Mouse (Mus musculus) ES-Bruce4 (cell line): Measurements from ENCODE around the gene Nf1. TPM values are rescaled to one million over a fixed set of nuclear protein-coding genes. Genes with fewer than 3 reads are reported as not detected.

Experiments used
- H3K27ac ChIP-seq: 2 replicates; pipeline ENCODE4 v1.5.1; 2012; ENCODE audit warnings: low read length, inconsistent platforms; ENCODE audit not compliant: insufficient read depth
- H3K27me3 ChIP-seq: 2 replicates; pipeline ENCODE4 v1.6.1; 2012; ENCODE audit warnings: mild to moderate bottlenecking, low read length, inconsistent platforms; ENCODE audit not compliant: control insufficient read depth, poor library complexity, insufficient read depth, severe bottlenecking
- H3K36me3 ChIP-seq: 2 replicates; pipeline ENCODE4 v1.6.1; 2012; ENCODE audit warnings: inconsistent platforms, mild to moderate bottlenecking, low read length, moderate library complexity; ENCODE audit not compliant: control insufficient read depth, poor library complexity, insufficient read depth, severe bottlenecking
- H3K4me1 ChIP-seq: one replicate; pipeline ENCODE4 v1.8.1; 2011; ENCODE audit warnings: low read length; ENCODE audit not compliant: control insufficient read depth, insufficient read depth
- H3K4me3 ChIP-seq: 2 replicates; pipeline ENCODE4 v1.5.1; 2011; ENCODE audit warnings: low read depth, mild to moderate bottlenecking, low read length
- H3K9ac ChIP-seq: 2 replicates; pipeline ENCODE4 v1.6.1; 2012; ENCODE audit warnings: low read depth, mild to moderate bottlenecking, inconsistent platforms; ENCODE audit not compliant: poor library complexity, severe bottlenecking
- H3K9me3 ChIP-seq: replicated peaks from 2 replicates; pipeline ENCODE4 v1.6.1; 2012; ENCODE audit warnings: mild to moderate bottlenecking, low read length, inconsistent platforms; ENCODE audit not compliant: control insufficient read depth, poor library complexity, insufficient read depth, severe bottlenecking
- CTCF ChIP-seq: IDR thresholded peaks from one replicate; pipeline ENCODE4 v1.8.1; 2011; ENCODE audit warnings: low read depth, low read length
- EP300 ChIP-seq: IDR thresholded peaks from 2 replicates; pipeline ENCODE4 v1.6.1; 2011; ENCODE audit warnings: low read depth, low read length; ENCODE audit not compliant: insufficient read depth
- POLR2A ChIP-seq: IDR thresholded peaks from one replicate; pipeline ENCODE4 v1.8.1; 2011; ENCODE audit warnings: low read length; ENCODE audit not compliant: insufficient read depth
- polyA plus RNA-seq: library from polyadenylated mRNA; stranded (reverse); fragments of >200 nt; gene quantifications from 2 replicates; pipeline ENCODE4 v1.2.4, GENCODE M21; 2011; ENCODE audit warnings: low read depth; ENCODE audit not compliant: missing spikeins, insufficient read depth, insufficient read length

Gene Nf1
- polyA plus RNA-seq, 1 experiment: 39.6 TPM

GRCm38 (mm10) chr11:79614880-79615279 lies 275.4 kb downstream of the Nf1 start:
- Histone ChIP-seq H3K4me1 (peaks cover 8% of the 10 kb centered on the region), H3K9ac (no peak overlapping the region), H3K9me3 (no peaks in the 10 kb centered on the region), H3K36me3 (no peaks in the 10 kb centered on the region), H3K4me3 (no peak overlapping the region), H3K27me3 (no peaks in the 10 kb centered on the region), H3K27ac (no peak overlapping the region)
- TF ChIP-seq CTCF: no peak
- 0 out of 2 replicates have a peak, but pooled peaks have one; percentile 8 for TF ChIP-seq EP300

- Histone ChIP-seq H3K27me3 (no peaks in the 10 kb centered on the region), H3K4me3 (no peak overlapping the region), H3K4me1 (peaks cover 8% of the 10 kb centered on the region), H3K9me3 (no peaks in the 10 kb centered on the region), H3K27ac (no peak overlapping the region), H3K36me3 (no peaks in the 10 kb centered on the region), H3K9ac (no peak overlapping the region)
- TF ChIP-seq CTCF (no peak), EP300 (no peak), POLR2A (no peak)
Measured at GRCm38 (mm10) chr11:79615871-79616270, 276.4 kb downstream of the Nf1 start.

DNA sequence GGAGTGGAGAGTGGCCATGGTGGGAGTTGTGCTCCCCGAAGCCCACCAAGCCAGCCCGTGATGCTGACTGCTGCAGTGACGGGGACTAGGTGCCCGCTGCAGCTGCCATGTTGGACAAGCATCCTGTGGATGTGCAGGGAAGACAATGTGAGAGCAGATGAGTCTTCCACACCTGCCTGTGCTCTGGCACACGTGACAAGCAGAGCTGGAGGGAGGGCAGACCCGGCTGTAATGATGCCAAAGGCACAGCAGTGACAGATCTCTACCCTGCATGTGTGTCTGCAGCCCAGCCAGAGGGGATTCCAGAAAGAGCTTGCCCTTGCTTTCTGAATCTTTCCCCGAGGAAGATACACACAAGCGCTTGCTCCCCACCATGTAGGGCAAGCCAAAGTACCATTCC lies 278.5 kb downstream of the Nf1 start:
- H3K9me3 ChIP-seq: no peaks in the 10 kb centered on the region
- H3K27ac ChIP-seq: no peak overlapping the region
- H3K4me3 ChIP-seq: no peak overlapping the region
- no peaks in the 10 kb centered on the region for H3K36me3 ChIP-seq
- no peaks in the 10 kb centered on the region for H3K4me1 ChIP-seq
- no peaks in the 10 kb centered on the region for H3K27me3 ChIP-seq
- TF ChIP-seq POLR2A (no peak), CTCF (no peak), EP300 (no peak)
- no peak overlapping the region for H3K9ac ChIP-seq

- Histone ChIP-seq H3K4me3 (no peak overlapping the region), H3K36me3 (no peaks in the 10 kb centered on the region), H3K4me1 (no peaks in the 10 kb centered on the region), H3K9ac (no peak overlapping the region), H3K27me3 (no peaks in the 10 kb centered on the region), H3K9me3 (no peaks in the 10 kb centered on the region), H3K27ac (no peak overlapping the region)
- TF ChIP-seq POLR2A (no peak), EP300 (no peak), CTCF (no peak)
Measured at GRCm38 (mm10) chr11:79623029-79623428, 283.5 kb downstream of the Nf1 start.

GRCm38 (mm10) chr11:79624801-79625302 lies 285.4 kb downstream of the Nf1 start:
- H3K4me3 ChIP-seq: no peak overlapping the region
- TF ChIP-seq EP300 (no peak), CTCF (peak; percentile 72), POLR2A (no peak)
- no peak overlapping the region for H3K9ac ChIP-seq
- no peaks in the 10 kb centered on the region for H3K36me3 ChIP-seq
- H3K27ac ChIP-seq: no peak overlapping the region
- H3K27me3 ChIP-seq: no peaks in the 10 kb centered on the region
- H3K4me1 ChIP-seq: no peaks in the 10 kb centered on the region
- H3K9me3 ChIP-seq: no peaks in the 10 kb centered on the region

DNA sequence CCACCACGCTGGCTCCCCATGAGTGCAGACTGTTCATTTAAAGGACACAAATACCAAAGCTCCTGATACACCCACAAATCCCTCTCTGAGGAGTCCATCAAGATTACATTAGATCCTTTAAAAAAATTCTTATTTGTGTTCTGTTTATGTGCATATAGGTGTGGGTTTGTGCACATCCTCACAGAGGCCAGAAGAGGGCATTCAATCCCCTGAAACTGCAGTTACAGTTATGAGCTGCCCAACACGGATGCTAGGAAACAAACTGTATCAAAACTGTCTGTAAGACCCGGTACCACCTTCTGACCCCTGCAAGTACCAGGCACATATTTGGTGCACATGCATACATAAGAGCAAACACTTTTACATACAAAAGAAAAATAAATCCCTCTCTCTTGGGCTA lies 289.2 kb downstream of the Nf1 start:
- Histone ChIP-seq H3K4me1 (no peaks in the 10 kb centered on the region), H3K27ac (no peak overlapping the region), H3K9me3 (no peaks in the 10 kb centered on the region), H3K36me3 (no peaks in the 10 kb centered on the region), H3K4me3 (no peak overlapping the region), H3K9ac (no peak overlapping the region), H3K27me3 (no peaks in the 10 kb centered on the region)
- peak; percentile 22 for TF ChIP-seq CTCF
- TF ChIP-seq EP300: no peak
- no peak for TF ChIP-seq POLR2A
